Mouse (Mus musculus) 3T3-L1 (cell line): ENCODE data around the gene Cinp.

Experiments used
- DNase-seq: peaks from one replicate; pipeline ENCODE4 v3.0.0-alpha.2; 2015; ENCODE audit warnings: low read depth, low spot score

Cinp gene

GRCm38 (mm10) chr12:110835182-110835581, 53.8 kb downstream of the Cinp start:
- no peak for DNase-seq

GRCm38 (mm10) chr12:110830293-110831024, 58.5 kb downstream of the Cinp start:
- DNase-seq: no peak

- no peak for DNase-seq
Measured at GRCm38 (mm10) chr12:110828908-110829307, 60.0 kb downstream of the Cinp start.
